Mouse (Mus musculus) lung, postnatal 10 days (tissue): ENCODE results near the gene Cep57.

Experiments
- DNase-seq: peaks from one replicate; pipeline ENCODE4 v3.0.0; 2021

Gene Cep57

DNA sequence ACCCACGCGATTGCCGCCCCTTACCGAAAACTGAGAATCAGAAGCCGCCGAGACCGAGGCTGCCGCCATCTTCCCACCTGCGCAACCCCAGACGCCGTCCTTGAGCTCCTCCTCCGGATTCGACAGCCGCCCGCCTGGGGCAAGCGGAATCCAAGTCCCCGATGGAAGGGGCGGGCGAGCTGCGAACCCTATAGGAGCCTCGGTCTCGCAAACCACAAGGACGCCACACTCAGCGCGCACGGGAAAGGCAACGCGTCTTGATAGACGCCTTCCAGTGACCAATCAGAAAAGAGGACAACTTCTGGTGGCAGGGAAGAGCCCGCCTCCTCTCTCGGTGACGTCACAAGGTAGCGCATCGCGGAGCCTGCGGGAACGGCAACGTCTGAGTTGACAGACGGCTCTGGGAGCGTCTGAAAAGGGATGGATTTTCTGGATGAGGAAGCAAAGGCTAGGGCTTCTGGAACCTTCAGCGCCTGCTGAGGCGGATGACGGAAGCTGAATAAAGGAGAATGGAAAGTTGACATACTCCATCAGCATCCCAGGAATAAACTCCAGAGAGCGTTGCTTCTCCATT is at the start of gene Cep57:
TSS of gene Cep57 (minus strand) at position 276 of the 574 bp plus-strand sequence.
- DNase-seq: peak; percentile 96

DNA sequence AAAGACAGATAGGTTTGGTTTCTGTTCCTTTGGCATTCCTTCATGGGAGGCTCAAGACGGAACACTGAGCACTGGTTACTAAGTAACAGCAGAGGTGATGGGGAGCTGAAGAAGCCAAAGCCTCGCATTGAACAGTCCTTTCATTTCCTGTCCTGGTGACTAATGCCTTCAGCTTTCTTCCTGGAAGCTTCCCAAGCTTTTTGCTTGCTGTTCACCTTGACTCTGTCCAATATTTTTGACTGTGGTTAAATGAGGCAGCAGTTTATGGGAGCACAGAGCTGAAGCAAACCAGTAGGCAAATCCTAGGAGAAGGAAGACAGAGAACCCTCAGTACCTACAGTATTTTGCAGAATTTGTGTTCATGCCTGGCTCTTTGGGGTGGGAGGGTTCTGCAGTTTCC is 48.4 kb upstream of the Cep57 start:
- no peak for DNase-seq

DNA sequence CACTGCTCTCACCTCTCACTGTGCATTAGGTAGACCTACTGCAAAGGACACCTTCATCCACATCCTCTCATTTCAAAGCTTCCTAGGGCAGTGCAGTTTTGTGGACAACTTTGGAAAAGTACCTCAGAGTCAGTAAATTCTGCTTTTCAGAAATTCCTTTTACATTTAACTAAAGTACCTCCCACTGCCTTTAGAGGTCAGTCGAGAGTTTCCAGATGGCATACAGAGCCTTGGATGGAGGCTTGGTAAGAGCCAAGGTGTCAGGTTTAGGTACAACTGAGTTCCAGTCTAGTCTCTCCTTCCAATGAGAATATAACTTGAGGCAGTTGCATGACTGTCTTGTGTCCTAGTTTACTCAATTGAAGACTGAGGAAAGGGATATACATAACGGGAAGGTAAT is 47.5 kb upstream of the Cep57 start:
- DNase-seq: no peak

DNA sequence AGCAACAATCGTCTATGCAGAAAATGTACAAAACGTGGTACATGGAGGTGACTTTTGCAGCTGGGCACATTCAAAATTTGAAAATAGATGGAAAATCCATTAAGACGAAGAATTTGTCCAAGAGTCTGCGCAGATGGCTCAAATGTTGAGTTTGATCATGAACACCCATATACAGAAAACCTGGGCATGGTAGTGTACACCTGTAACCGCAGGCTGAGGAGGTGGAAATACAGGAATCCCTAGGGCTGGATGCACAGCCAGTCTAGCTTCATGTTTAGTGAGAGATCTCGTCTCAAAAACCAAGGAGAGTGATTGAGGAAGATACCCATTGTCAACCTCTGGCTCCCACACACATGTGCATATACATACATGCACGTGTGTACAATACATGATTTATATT is 44.7 kb upstream of the Cep57 start:
- DNase-seq: no peak

GRCm38 (mm10) chr9:13867646-13868045 is 40.7 kb upstream of the Cep57 start:
- no peak for DNase-seq

- DNase-seq: no peak
Observed at GRCm38 (mm10) chr9:13856777-13857176, 29.9 kb upstream of the Cep57 start.

GRCm38 (mm10) chr9:13856247-13856646 is 29.3 kb upstream of the Cep57 start:
- DNase-seq: no peak

DNA sequence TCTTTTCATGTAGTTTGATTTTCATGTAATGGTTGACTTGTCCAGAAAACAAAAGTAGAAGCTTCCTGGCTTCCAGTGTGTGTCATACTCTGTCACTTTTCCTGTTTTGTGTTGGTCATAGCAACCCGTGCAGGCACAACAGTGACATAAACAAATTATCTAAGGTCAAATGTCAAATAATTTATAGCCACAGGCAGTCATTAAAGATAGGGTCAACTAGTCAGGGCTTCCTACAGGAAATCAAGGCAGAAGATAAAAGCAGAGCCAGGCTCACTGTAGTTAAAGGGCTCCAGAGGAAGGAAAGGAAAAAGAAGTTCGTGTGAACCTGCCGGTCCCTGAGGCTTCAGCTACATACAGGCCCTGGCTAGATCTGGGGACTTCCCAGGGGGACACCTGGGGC is 27.0 kb upstream of the Cep57 start:
- DNase-seq: no peak

- peak; percentile 54 for DNase-seq
Observed at GRCm38 (mm10) chr9:13848481-13849480, 21.9 kb upstream of the Cep57 start.

- DNase-seq: no peak
Observed at GRCm38 (mm10) chr9:13847591-13847990, 20.7 kb upstream of the Cep57 start.

- DNase-seq: no peak
Observed at GRCm38 (mm10) chr9:13836726-13837125, 9.8 kb upstream of the Cep57 start.

DNA sequence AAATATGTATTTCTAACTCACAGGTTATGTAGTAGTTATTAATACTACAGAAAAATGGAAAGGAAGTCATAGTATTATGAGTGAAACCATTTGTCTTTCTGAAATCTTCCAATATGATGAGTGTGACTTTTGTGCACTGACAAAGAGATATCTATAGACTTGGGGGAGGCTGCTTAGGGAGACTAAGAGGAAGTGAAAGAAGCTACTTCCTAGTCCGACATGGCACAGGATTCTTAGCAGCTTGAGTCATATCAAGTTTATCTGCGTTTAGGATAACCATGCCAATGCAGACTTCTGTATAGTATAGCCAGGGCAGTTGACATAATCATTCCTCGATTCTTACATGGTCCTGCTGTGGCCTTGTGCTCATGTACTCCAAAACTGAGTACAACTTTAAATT is 8.3 kb upstream of the Cep57 start:
- no peak for DNase-seq

GRCm38 (mm10) chr9:13828087-13828441 is 1.2 kb upstream of the Cep57 start:
- DNase-seq: peak; percentile 72

DNA sequence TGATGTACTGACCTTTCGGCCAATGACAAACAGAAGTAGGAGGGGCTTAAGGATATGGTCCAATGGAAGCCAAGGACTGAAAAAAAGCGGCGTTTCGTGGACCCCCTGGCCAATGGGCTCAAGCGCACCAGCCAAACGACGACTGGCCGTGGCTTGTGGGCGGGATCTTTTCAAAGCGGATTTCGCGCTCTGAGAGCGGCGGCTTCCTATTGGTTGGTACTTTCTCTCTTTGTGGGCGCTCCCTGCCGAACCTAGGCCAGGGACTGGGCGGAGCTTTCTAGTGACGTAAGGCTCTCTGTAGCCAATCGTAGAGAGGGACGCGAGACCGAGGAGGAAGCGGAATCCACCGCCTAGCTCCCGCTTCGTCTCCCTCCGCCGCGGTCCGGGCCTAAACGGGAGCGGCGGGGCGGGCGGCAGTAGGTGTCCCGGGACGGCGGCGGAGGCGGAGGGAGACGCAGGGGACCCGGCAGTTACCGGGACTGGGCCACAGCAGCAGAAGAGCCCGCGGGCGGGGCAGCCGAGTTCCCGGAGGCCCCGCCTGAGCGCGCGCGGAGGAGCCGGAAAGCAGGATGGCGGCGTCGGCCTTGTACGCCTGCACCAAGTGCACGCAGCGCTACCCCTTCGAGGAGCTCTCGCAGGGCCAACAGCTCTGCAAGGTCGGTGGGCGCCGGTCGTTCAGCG is 639 bp upstream of the Cep57 start, which contains the start of gene Fam76b:
TSS of gene Fam76b (plus strand) at position 311 of the 681 bp plus-strand sequence.
- peak; percentile 100 for DNase-seq

- DNase-seq: peak; percentile 61
Observed at GRCm38 (mm10) chr9:13826391-13826805, 509 bp downstream of the Cep57 start.

DNA sequence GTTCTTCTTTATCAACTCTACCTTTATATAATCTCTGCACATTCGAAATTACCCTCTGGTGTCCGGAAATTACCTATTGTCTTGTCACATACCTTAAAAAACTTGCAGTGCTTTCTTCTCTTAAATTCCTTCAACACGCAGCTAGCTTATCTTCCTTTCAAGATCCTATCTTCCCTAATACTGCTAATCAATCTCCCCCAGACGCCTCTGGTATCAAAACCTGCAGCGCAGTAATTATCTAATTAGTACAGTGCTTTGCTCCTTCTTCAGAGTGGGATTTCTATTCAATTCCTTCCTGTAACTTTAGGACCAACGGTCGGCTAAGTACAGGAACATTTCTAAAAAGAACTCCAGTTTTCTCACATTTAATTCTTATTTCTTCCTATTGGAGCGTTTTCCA is 1.0 kb downstream of the Cep57 start:
- no peak for DNase-seq

DNA sequence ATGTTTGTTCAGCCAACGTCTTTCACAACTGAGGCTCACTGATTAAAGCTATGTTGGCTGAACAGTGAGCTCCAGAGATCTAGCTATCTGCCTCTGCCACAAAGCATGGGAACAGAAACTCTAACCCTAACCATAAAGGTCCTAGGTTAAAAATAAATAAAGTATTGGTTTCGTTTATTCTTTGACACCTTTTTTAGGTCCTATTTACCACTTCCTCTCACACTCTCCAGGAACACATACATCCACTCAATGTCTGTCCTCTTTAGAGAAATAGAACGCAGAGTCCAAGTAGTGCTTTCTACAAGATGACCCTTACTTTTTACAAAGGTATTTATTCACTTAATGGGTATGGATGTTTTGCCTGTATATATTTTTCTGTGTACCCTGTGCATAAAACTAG is 6.1 kb downstream of the Cep57 start:
- no peak for DNase-seq

- DNase-seq: no peak
Observed at GRCm38 (mm10) chr9:13818369-13818768, 8.5 kb downstream of the Cep57 start.

DNA sequence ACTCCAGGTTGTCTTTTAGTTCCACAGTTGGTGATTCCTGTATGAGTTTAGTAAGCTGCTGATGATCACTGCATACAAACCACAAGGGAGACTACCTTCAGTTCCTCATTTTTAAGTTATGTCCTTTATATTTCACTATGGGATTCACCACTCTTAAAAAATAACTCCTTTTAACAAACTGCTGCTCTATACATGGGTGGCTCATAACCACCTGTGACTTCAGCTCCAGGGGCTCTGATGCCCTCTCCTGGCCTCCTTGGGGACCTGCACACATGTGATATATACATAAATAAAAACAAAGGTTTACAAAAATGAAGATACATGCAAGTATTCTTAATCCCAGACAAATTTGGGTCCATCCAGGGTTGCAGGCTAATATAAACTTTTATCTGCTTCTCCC is 17.0 kb downstream of the Cep57 start:
- DNase-seq: no peak

DNA sequence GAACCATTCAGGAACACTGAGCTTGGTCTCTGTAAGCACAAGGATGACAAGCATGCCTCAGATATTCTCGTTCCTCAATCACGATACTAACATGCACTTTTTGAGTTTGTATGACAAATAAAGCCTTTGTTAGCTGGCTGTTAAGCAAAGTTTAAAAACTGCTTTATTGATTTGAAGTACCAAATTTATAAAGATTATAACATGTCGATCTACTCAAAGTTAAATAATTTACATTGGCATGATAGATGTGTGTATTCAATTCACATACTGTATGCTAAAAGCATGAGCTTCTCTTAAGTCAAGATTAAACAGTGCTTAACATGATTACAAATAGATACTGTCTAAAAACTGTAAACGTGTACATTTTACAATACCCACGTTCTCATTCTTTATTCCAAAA is 19.2 kb downstream of the Cep57 start:
- no peak for DNase-seq

DNA sequence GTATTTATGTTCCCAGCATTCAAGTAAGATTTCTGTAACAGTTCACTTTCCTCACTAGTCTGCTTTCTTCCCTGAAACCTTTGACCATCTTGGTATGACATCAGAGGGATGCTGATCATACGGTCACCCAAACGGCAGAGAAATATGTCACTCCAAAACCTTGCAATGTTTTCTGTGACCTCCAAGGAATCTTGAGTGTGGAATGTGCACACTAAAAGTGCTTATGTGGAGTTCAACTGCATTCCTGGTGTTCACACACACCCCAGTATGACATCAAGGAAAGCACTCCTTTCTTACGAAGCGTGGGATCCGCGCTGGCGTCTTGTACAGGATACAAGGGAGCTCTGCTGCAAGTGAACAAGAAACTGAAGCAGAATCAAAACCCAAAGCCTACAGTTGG is 20.1 kb downstream of the Cep57 start:
- DNase-seq: no peak

DNA sequence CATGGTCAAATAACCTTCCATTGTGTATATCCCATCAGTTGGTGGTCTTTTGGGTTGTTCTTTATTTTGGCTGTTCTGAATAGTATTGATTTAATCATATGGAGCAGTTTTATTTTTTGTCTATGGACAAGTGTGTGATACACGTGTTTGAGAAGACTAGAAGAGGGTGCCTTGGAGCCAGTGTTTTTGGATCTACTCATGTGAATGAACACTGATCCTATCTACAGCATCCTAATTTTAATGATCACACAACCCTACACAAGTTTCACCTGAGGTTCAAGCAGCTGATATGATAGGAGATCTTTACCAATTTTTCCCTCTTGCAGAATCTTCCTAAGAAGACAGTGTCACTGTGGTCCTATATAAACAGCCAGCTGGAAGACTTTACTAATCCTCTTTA is 22.4 kb downstream of the Cep57 start:
- no peak for DNase-seq

- DNase-seq: no peak
Observed at GRCm38 (mm10) chr9:13794756-13795155, 32.2 kb downstream of the Cep57 start.

- no peak for DNase-seq
Observed at GRCm38 (mm10) chr9:13794302-13794701, 32.6 kb downstream of the Cep57 start.
